Mouse (Mus musculus): ENCODE results near the gene Nfrkb. TPM values are rescaled to one million over a fixed set of nuclear protein-coding genes. Genes with fewer than 3 reads are reported as not detected.

Gene Nfrkb
- total RNA-seq, 4 experiments from 2014 or later, result 16.8 to 41.2 (median 24.9) TPM

GRCm38 (mm10) chr9:31430011-31430410 lies 44.0 kb downstream of the Nfrkb start:
- no peak for DNase-seq

GRCm38 (mm10) chr9:31431751-31432150 lies 45.8 kb downstream of the Nfrkb start:
- DNase-seq, result no peak

GRCm38 (mm10) chr9:31432336-31432975 lies 46.5 kb downstream of the Nfrkb start:
- DNase-seq, result peak; percentile 76

- no peak for DNase-seq
Observed at GRCm38 (mm10) chr9:31433431-31433830, 47.4 kb downstream of the Nfrkb start.

DNA sequence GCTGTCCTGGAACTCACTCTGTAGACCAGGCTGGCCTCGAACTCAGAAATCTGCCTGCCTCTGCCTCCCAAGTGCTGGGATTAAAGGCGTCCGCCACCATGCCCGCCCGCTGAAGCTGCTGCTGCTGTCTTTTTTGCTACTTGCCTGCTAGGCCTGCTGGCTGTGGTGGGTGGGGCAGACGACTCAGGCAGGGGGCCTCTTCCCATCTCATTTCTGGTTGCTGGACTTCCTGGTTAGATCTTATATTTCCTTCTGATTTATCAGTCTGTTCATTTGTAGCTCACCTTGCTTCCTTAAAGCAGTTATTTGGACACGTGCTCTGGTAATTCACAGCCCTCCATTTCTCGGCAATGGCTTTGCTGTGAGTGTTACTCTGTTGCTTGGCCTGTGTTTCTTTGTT lies 49.4 kb downstream of the Nfrkb start:
- no peak for DNase-seq

GRCm38 (mm10) chr9:31437861-31438260 lies 51.9 kb downstream of the Nfrkb start:
- DNase-seq, result no peak

DNA sequence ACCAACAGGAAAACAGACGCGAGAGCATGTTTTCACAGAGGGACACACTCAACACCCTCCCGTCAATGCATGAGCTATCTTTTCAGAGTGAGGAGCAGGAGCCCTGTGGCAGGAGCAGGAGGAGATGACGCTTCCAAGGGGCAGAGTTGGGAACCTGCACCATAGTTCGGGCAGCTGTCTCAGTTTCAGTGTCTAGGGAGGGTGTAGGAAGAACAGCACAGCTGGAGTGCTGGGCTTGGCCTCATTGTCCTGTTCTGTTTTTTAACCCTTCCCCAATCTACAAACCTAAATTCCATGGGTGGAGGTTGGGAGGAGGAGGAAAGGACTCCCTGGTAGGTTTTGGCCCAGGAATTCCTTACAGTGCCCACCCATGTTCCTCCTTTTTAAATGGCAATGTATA lies 52.8 kb downstream of the Nfrkb start:
- DNase-seq, result no peak

DNA sequence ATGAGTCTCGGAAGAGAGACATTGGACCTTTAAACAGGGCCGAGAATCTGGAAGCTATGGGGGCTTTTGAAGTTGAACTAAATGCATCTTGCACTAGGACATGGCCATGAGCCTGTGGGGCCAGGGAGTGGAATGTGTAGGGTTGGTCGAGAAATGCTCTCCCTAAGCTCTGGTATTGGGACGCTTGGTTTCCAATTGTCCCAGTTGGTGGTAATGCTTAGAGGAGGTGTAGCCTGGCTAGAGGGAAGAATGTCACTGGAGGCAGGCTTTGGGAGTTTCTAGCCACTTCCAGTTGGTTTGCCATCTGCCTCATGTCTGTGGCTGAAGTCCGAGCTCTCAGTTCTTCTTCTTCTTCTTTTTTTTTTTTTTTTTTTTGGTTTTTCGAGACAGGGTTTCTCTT lies 53.3 kb downstream of the Nfrkb start:
- no peak for DNase-seq

- DNase-seq, result no peak
Observed at GRCm38 (mm10) chr9:31440366-31440765, 54.4 kb downstream of the Nfrkb start.

DNA sequence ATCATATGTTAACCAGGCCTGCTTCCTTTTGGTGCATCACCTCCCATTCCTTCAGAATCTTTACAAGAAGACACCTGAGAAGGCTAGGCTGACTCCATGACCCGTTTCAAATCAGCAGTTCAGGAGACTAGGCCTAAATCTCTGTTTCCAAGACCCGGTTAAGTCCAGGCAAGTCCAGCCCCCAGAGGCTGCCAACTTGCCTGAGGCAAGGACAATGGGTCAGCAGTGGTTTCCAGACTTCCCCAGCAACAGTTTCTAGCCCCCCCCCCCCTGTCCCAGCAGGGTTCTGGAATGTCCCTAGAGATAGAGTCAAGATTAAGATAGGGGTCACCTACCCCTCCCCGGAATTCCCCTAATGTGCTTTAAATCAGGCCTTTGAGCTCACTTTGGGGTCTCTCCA lies 55.5 kb downstream of the Nfrkb start:
- DNase-seq, result no peak

GRCm38 (mm10) chr9:31444236-31444635 lies 58.2 kb downstream of the Nfrkb start:
- DNase-seq, result no peak

GRCm38 (mm10) chr9:31449145-31449772 lies 63.3 kb downstream of the Nfrkb start:
- no peak for DNase-seq

- peak; percentile 30 for DNase-seq
Observed at GRCm38 (mm10) chr9:31452166-31452565, 66.2 kb downstream of the Nfrkb start.

DNA sequence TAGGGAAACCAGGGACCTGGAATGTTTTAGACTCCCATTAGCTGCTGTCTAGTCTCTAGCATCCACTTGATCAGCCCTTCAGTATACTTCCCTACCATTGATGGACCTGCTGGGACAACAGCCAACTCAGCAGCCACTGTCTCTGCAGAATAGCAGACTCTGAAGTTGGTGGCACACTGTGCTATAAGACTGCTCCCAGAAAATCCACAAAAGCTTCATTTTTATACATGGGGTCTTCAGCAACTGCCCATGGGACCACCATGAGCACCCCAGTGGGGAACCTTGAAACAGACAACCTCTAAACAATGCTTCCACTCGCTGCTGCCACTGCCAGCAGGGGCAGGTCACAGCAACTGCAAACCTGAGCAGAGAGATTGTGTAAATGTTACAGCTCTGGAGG lies 68.4 kb downstream of the Nfrkb start:
- DNase-seq, result no peak

- no peak for DNase-seq
Observed at GRCm38 (mm10) chr9:31463190-31463589, 77.2 kb downstream of the Nfrkb start.

DNA sequence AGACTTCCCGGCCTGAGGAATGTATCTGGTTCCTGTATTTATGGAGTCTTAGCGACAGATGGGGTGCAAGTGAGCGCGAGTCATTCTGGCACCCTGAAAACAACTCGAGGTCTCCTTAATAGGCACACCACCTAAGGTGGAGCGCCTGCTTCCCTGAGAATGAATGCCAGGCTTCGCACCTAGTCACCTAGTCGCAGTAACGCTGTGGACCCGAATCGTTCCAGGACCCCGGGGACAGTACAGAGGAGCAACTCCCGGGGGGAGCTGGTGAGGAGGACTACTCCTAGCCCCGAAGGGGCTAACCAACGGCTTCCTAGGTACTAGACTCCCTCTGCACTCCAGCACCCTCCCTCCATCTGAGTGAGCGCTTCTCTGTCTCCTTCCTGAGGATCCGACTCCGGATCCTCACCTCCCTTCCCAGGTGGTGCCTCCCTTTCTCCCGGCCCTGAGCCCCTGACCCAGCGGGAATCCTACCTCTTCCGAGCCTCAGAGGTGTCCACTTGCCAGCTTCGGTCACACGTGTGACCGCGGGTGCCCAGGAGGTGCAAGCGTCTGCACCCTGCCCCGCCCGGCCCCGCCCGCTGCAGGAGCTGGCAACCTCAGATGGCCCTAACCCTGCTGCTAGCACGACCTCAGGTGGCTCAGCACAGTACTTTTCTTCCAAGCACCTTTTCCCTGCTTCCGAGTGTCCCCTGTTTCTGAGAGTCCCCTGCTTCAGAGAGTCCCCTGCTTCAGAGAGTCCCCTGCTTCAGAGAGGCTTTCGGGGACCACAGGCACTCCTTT lies 77.9 kb downstream of the Nfrkb start, which contains the start of gene Tmem45b:
Gene Tmem45b (minus strand): TSS at position 771 of the 783 bp plus-strand sequence.
- no peak for DNase-seq

Other genes with a start within 250 kb of the Nfrkb start
- gene Aplp2, start 174.4 kb upstream of the Nfrkb start, total RNA-seq (2022), result 100 to 1,000 TPM; 633 to 794 (median 714) TPM
- 10 to 100 TPM in 3 of 4 experiments, 1 to 10 TPM in 1; 7.9 to 10.8 (median 10.5) TPM for gene Prdm10, start 105.7 kb upstream of the Nfrkb start, total RNA-seq (2022)
- 10 to 100 TPM; 16.2 to 65.4 (median 27.5) TPM for gene Tmem45b, start 78.3 kb downstream of the Nfrkb start, total RNA-seq (2022)

Data from adrenal gland, adult 8-10 months (tissue).